Mouse (Mus musculus): Measurements from ENCODE around the gene Dio1. TPM values are rescaled to one million over a fixed set of nuclear protein-coding genes. Genes with fewer than 3 reads are reported as not detected.
A peak's percentile ranks its signal among the peaks of the same experiment; 100 is the strongest.

Dio1 gene
- polyA plus RNA-seq, 1 experiment from 2014 or later: 0.80 TPM

DNA sequence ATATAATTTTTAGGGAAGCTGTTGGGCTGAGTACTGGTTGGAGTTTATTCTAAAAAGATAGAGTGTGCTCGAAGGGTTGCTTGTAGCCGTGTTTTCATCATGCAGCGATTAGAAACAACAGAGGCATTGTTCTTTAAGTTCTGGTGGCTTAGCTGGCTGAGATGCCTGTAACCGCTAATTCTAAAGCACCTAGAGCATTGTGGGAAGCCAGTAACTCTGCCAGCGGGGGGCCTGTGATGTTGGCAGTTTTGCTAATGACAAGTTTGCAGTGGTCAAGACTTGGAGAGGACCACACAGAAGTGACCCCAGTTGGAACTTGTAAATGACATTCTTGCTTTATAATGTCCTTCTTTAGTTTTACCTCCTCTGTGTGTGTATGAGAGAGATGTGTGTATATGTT lies 34.4 kb upstream of the Dio1 start:
- Histone ChIP-seq H3K4me2 (ENCODE audit: low read depth, low read length) (no peak overlapping the region), H3K27ac (ENCODE audit: low read length) (no peak overlapping the region), H3K27me3 (ENCODE audit: control insufficient read depth, insufficient read depth, low read length) (no peaks in the 10 kb centered on the region), H3K4me3 (replicated peaks; ENCODE audit: low read length) (no peak overlapping the region), H3K9me3 (replicated peaks; ENCODE audit: control insufficient read depth, low read length) (no peaks in the 10 kb centered on the region), H3K9ac (ENCODE audit: low read length) (no peak overlapping the region), H3K4me1 (ENCODE audit: control insufficient read depth, insufficient read depth, low read length) (no peaks in the 10 kb centered on the region), H3K36me3 (ENCODE audit: control insufficient read depth, insufficient read depth, low read length) (0 out of 2 replicates have a peak, but pooled peaks cover 2% of the 10 kb centered on the region)
- WGBS: 68% methylated on average over 5 of the region's 5 CpGs
- no peak for ATAC-seq (ENCODE audit: insufficient read depth, low FRiP score)

DNA sequence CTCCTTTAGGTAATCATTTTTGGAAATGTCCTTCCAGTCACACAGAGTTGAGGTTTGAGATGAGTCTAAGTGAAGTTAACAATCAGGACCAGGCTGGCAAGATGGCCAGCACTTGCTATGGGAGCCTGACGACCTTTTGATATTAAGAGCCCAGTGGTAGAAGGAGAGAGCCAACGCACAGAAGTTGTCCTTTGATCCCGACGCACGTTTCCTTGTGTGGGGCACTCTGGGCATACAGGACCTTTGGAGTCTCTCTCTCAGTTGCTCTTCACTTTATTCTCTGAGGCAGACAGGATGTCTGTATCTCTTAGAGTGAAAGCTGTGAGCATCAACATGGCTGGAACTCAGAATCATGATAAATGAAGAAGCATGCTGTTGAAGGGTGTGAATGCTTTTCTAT lies 30.5 kb upstream of the Dio1 start:
- Histone ChIP-seq H3K27me3 (ENCODE audit: control insufficient read depth, insufficient read depth, low read length) (no peaks in the 10 kb centered on the region), H3K4me3 (replicated peaks; ENCODE audit: low read length) (no peak overlapping the region), H3K4me1 (ENCODE audit: control insufficient read depth, insufficient read depth, low read length) (no peaks in the 10 kb centered on the region), H3K4me2 (ENCODE audit: low read depth, low read length) (no peak overlapping the region), H3K9me3 (replicated peaks; ENCODE audit: control insufficient read depth, low read length) (no peaks in the 10 kb centered on the region), H3K36me3 (ENCODE audit: control insufficient read depth, insufficient read depth, low read length) (no peaks in the 10 kb centered on the region), H3K27ac (ENCODE audit: low read length) (no peak overlapping the region), H3K9ac (ENCODE audit: low read length) (no peak overlapping the region)
- 91% methylated on average over 5 of the region's 5 CpGs for WGBS
- ATAC-seq (ENCODE audit: insufficient read depth, low FRiP score): no peak

DNA sequence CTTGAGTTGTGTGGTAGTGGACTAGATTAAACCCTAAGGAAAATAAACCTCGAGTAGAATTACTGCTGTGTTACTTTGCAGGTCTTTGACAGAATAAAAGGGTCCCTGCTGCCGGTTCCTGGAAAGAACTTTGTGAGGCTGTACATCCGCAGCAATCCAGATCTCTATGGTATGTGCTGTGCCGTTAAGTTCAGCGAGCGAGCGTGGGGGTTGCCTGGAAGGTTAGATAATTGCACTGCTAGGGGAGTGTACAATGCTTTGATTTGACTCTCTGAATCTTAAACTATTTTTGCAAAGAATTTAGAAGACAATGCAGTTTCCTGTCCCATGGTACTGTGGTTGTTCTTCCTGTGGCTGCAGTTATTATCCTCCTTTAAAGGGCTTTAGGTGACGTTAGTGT lies 29.4 kb upstream of the Dio1 start:
- H3K4me1 ChIP-seq (ENCODE audit: control insufficient read depth, insufficient read depth, low read length): no peaks in the 10 kb centered on the region
- 72% methylated on average over 8 of the region's 8 CpGs for WGBS

DNA sequence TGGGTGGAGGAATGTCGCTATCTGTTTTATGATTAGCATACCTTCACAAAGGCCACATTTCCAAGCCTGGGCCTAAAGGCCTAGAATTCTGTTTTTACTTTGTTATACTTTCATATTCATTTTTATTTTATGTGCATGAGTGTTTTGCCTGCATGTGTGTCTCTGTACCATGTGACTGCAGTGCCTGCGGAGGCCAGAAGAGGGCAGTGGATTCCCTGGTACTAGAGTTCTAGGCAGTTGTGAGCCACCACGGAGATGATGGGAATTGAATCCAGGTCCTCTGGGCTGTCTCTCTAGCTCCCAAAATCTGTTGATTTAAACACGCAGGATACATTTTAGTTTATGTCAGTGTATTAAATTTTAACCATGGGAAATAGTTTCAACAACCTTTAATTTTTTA lies 26.5 kb upstream of the Dio1 start:
- no peaks in the 10 kb centered on the region; the same call in 1 of the 2 replicates for H3K36me3 ChIP-seq (ENCODE audit: control insufficient read depth, insufficient read depth, low read length)
- H3K4me3 ChIP-seq (replicated peaks; ENCODE audit: low read length): no peak overlapping the region
- no peak overlapping the region for H3K9ac ChIP-seq (ENCODE audit: low read length)
- H3K27me3 ChIP-seq (ENCODE audit: control insufficient read depth, insufficient read depth, low read length): no peaks in the 10 kb centered on the region
- no peak overlapping the region for H3K4me2 ChIP-seq (ENCODE audit: low read depth, low read length)
- H3K4me1 ChIP-seq (ENCODE audit: control insufficient read depth, insufficient read depth, low read length): no peaks in the 10 kb centered on the region
- 94% methylated on average over 4 of the region's 4 CpGs for WGBS
- ATAC-seq (ENCODE audit: insufficient read depth, low FRiP score): no peak
- no peak overlapping the region for H3K27ac ChIP-seq (ENCODE audit: low read length)
- no peaks in the 10 kb centered on the region for H3K9me3 ChIP-seq (replicated peaks; ENCODE audit: control insufficient read depth, low read length)

More for the DNA sequence above, 29.4 kb upstream of the Dio1 start:
- H3K9me3 ChIP-seq (replicated peaks; ENCODE audit: control insufficient read depth, low read length): no peaks in the 10 kb centered on the region
- H3K9ac ChIP-seq (ENCODE audit: low read length): no peak overlapping the region
- no peak overlapping the region for H3K4me3 ChIP-seq (replicated peaks; ENCODE audit: low read length)
- ATAC-seq (ENCODE audit: insufficient read depth, low FRiP score): no peak
- no peak overlapping the region for H3K4me2 ChIP-seq (ENCODE audit: low read depth, low read length)
- no peak overlapping the region for H3K27ac ChIP-seq (ENCODE audit: low read length)
- H3K27me3 ChIP-seq (ENCODE audit: control insufficient read depth, insufficient read depth, low read length): no peaks in the 10 kb centered on the region
- H3K36me3 ChIP-seq (ENCODE audit: control insufficient read depth, insufficient read depth, low read length): no peaks in the 10 kb centered on the region

DNA sequence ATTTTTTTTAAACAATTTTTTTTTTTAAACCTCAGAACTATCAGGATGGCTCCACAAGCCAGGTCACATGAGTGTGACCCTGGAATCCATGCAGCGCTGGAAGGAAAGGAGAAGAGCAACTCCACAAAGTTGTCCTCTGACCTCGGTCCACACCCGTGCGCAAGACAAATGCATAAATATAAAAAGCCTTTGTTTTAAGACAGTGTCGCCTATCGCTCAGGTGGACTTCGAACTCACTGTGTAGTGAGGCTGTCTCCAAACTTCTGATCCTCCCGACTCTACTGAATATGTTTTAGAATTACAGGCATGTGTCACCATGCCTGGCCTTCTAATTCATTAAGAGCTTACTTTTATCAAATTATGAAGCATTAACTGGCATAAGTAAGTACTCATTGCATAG lies 21.6 kb upstream of the Dio1 start:
- no peak overlapping the region for H3K4me3 ChIP-seq (replicated peaks; ENCODE audit: low read length)
- no peak overlapping the region for H3K27ac ChIP-seq (ENCODE audit: low read length)
- no peak overlapping the region for H3K4me2 ChIP-seq (ENCODE audit: low read depth, low read length)
- no peaks in the 10 kb centered on the region for H3K9me3 ChIP-seq (replicated peaks; ENCODE audit: control insufficient read depth, low read length)
- no peaks in the 10 kb centered on the region; the same call in 1 of the 2 replicates for H3K36me3 ChIP-seq (ENCODE audit: control insufficient read depth, insufficient read depth, low read length)
- ATAC-seq (ENCODE audit: insufficient read depth, low FRiP score): no peak
- H3K4me1 ChIP-seq (ENCODE audit: control insufficient read depth, insufficient read depth, low read length): no peaks in the 10 kb centered on the region
- 90% methylated on average over 8 of the region's 8 CpGs for WGBS
- H3K27me3 ChIP-seq (ENCODE audit: control insufficient read depth, insufficient read depth, low read length): no peaks in the 10 kb centered on the region
- no peak overlapping the region for H3K9ac ChIP-seq (ENCODE audit: low read length)

DNA sequence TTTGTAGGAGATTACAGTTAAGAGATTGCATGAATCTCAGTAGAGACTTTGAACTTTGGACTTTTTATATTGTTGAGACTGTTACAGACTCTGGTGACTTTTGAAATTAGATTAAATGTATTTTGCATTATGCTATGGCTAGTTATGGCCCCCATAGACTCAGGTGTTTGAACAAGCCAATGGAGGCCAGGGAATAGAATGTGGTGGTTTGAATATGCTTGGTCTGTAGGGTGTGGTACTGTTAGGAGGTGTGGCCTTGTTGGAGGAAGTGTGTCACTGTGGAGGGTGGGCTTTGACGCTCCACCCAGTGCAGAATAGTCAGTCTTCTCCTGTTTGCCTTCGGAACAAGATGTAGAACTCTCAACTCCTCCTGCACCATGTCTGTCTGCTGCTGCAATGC lies 16.1 kb upstream of the Dio1 start:
- Histone ChIP-seq H3K4me3 (replicated peaks; ENCODE audit: low read length) (no peak overlapping the region), H3K27ac (ENCODE audit: low read length) (no peak overlapping the region), H3K4me2 (ENCODE audit: low read depth, low read length) (no peak overlapping the region), H3K36me3 (ENCODE audit: control insufficient read depth, insufficient read depth, low read length) (no peaks in the 10 kb centered on the region; the same call in 1 of the 2 replicates), H3K9ac (ENCODE audit: low read length) (no peak overlapping the region), H3K27me3 (ENCODE audit: control insufficient read depth, insufficient read depth, low read length) (no peaks in the 10 kb centered on the region), H3K4me1 (ENCODE audit: control insufficient read depth, insufficient read depth, low read length) (no peaks in the 10 kb centered on the region), H3K9me3 (replicated peaks; ENCODE audit: control insufficient read depth, low read length) (no peaks in the 10 kb centered on the region)
- no peak for ATAC-seq (ENCODE audit: insufficient read depth, low FRiP score)
- WGBS: 94% methylated on average over 2 of the region's 2 CpGs

DNA sequence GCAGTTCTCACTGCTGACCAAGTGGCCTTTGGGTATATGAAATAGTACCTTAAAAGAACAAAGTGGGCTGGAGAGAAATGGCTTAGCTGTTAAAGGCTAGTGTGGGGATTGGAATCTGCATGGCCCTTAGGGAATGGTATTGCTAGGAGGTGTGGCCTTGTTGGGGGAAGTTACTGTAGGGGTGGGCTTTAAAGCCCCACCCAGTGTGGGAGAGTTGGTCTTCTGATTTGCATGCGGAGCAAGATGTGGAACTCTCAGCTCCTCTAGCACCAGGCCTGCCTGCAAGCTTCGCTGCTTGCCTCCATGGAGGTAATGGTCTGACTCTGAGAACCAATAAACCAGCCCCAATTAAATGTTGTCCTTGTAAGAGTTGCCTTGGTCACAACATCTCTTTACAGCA lies 14.1 kb upstream of the Dio1 start:
- H3K27ac ChIP-seq (ENCODE audit: low read length): no peak overlapping the region
- H3K27me3 ChIP-seq (ENCODE audit: control insufficient read depth, insufficient read depth, low read length): no peaks in the 10 kb centered on the region
- H3K4me3 ChIP-seq (replicated peaks; ENCODE audit: low read length): no peak overlapping the region
- no peak for ATAC-seq (ENCODE audit: insufficient read depth, low FRiP score)
- no peak overlapping the region for H3K9ac ChIP-seq (ENCODE audit: low read length)
- H3K36me3 ChIP-seq (ENCODE audit: control insufficient read depth, insufficient read depth, low read length): no peaks in the 10 kb centered on the region; the same call in 1 of the 2 replicates
- WGBS: 81% methylated on average over 2 of the region's 2 CpGs
- H3K9me3 ChIP-seq (replicated peaks; ENCODE audit: control insufficient read depth, low read length): no peaks in the 10 kb centered on the region
- H3K4me2 ChIP-seq (ENCODE audit: low read depth, low read length): no peak overlapping the region
- no peaks in the 10 kb centered on the region for H3K4me1 ChIP-seq (ENCODE audit: control insufficient read depth, insufficient read depth, low read length)

- Histone ChIP-seq H3K4me2 (ENCODE audit: low read depth, low read length) (no peak overlapping the region), H3K9ac (ENCODE audit: low read length) (no peak overlapping the region), H3K9me3 (replicated peaks; ENCODE audit: control insufficient read depth, low read length) (no peaks in the 10 kb centered on the region), H3K27me3 (ENCODE audit: control insufficient read depth, insufficient read depth, low read length) (no peaks in the 10 kb centered on the region), H3K27ac (ENCODE audit: low read length) (no peak overlapping the region), H3K36me3 (ENCODE audit: control insufficient read depth, insufficient read depth, low read length) (no peaks in the 10 kb centered on the region; the same call in 1 of the 2 replicates), H3K4me1 (ENCODE audit: control insufficient read depth, insufficient read depth, low read length) (peaks cover 7% of the 10 kb centered on the region; the same call in 1 of the 2 replicates), H3K4me3 (replicated peaks; ENCODE audit: low read length) (no peak overlapping the region)
- no peak for ATAC-seq (ENCODE audit: insufficient read depth, low FRiP score)
- WGBS: 73% methylated on average over 8 of the region's 8 CpGs
Observed at GRCm38 (mm10) chr4:107318646-107319045, 11.7 kb upstream of the Dio1 start.

DNA sequence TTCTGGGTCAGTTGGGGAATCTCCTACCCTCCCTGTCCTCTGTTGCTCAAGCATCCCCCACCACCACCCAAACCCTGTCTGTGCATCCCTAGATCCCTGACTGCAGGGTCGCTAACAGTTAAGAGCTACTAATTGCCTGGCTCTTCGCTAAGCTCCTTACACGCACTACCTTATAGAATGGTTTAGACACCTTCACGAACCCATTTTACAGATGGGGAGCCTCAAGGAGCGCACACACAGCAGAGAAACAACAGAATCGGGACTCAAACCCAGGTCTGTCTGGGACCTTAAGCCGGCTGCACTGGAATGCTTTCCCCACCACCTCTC lies 7.5 kb upstream of the Dio1 start:
- 8% methylated on average over 7 of the region's 7 CpGs for WGBS
- H3K36me3 ChIP-seq (ENCODE audit: control insufficient read depth, insufficient read depth, low read length): no peaks in the 10 kb centered on the region
- no peaks in the 10 kb centered on the region for H3K9me3 ChIP-seq (replicated peaks; ENCODE audit: control insufficient read depth, low read length)
- peaks cover 7% of the 10 kb centered on the region; the same call in 1 of the 2 replicates for H3K4me1 ChIP-seq (ENCODE audit: control insufficient read depth, insufficient read depth, low read length)
- H3K4me2 ChIP-seq (ENCODE audit: low read depth, low read length): peak overlapping the region; percentile 84
- H3K9ac ChIP-seq (ENCODE audit: low read length): peak overlapping the region; percentile 63
- ATAC-seq (ENCODE audit: insufficient read depth, low FRiP score): no peak
- no peaks in the 10 kb centered on the region for H3K27me3 ChIP-seq (ENCODE audit: control insufficient read depth, insufficient read depth, low read length)
- no peak overlapping the region for H3K27ac ChIP-seq (ENCODE audit: low read length)
- H3K4me3 ChIP-seq (replicated peaks; ENCODE audit: low read length): peak overlapping the region; percentile 74

Data from stomach, embryonic 16.5 days (tissue).